Mouse (Mus musculus) frontal cortex, adult (tissue): Measurements from ENCODE around the gene Slc20a1.

ENCODE experiments used
- ATAC-seq: cut with Nextera tagmentation; 2 replicates; pipeline ENCODE4 v1.9.2; 2017; ENCODE audit warnings: mild to moderate bottlenecking, moderate library complexity, mixed read lengths; ENCODE audit not compliant: low TSS enrichment

Gene Slc20a1

DNA sequence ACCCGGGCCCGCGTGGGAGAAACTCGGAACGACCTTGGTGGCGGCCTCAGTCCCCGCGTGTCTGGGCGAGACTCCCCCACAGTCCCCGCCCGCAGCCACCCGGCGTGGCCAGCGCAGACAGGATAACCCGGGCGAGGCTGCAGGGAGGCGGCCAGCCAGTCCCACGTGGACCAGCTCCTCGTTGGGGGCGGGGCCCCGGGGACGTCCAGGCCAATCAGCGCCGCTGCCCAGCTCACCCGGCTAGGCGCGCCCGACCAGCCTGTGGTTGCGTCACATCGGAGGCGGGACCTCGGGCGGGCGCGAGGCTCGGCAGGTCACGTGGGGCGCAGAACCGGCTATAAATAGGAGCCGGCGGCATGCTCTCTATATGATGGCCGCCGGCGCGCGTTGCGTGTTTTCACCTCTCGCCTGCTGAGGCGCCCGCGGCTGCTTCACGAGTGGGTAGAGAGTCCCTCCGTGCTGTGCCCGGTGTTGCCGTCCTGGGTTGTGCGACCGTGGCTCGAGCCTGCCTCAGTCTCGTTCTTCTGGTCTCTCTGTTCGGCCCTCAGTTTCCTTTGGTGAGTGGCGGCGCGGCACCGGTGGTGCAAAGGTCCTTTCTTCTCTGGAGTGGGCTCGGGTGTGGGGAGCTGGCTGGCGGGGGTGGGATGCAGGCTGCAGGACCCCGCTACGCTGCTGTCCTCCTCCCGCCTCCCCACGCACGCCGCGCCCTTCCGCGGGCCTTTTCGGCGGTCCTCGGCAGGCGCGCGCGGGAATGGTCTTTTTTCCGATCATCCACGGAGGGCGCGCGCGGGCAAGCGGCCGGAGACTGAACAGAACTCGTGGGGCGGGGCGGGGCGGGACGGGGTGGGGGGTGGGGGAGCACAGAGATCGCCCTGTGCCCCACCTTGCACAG, at the start of gene Slc20a1:
Gene Slc20a1, plus strand, starts transcription at position 329 of the 892 bp plus-strand sequence.
- peak; percentile 92 for ATAC-seq

DNA sequence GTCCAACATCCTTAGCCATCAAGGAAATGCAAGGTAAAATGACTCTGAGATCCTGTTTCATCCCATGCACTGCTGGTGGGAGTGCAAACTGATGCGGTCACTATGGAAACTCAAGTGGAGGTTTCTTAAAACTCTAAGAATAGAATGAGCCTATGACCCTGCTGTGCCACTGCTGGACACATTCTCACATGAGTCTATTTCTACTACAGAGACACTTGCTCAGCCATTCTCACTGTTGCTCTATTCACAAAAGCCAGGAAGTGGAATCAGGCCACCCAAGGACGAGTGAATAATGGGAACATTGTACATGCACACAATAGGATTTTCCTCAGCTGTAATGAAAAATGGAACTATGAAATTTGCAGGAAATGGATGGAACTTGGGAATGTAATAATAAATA, 49.7 kb upstream of the Slc20a1 start:
- ATAC-seq, result no peak

DNA sequence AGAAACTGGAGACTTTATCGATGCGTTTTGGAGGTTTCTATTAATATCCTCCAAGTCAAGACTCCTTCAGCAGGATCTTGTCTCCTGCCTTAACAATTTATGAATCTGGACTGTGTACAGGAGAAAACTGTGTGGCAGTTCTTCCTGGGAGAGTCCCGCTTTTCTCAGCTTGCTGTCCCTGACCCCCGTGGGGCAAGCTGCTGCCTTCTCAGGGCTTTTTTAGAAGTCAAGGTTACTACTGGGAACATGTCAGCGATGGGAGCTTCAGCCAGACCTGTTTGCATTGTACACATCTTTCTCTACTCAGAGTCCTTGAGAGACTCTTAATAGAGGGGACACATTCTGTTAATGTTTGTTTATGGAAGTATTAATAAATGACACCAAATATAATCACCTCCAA, 48.2 kb upstream of the Slc20a1 start:
- no peak for ATAC-seq

DNA sequence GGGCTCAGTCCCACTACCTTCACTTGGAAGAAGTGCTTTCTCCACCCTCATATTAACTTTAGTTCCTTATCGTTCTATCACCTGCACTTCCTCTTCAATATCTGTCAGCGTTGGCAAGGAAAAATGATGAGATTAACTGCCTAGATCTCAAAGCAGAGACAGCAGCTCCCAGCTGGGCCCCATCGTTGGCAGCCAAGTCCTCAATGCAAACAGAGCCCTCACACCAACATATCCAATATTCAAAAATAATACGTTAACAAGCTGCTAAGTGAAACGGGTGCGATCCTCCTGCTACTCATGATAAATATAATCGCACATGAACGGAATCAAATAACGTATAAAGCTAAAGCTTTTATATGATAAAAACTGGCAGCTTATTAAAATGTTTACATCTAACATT, 47.5 kb upstream of the Slc20a1 start:
- ATAC-seq, result no peak

DNA sequence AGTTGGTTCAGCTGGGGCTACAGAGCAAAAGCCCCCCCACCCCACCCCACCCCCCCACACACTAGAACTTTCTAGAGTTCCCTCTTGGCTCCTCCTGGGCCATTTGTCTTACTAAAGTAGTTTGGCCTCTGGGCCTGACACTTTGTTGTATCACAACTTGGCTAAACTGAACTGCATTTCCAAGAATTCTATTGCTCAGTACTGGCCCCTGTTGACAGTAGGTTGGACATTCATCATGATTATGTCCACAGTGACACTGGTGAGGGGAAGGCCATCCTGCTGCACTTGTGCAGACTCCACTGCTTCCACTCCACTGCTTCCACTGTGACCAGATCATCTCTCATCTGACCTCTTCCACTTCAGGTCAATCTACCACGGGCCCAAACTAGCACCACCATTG, 45.8 kb upstream of the Slc20a1 start:
- no peak for ATAC-seq

DNA sequence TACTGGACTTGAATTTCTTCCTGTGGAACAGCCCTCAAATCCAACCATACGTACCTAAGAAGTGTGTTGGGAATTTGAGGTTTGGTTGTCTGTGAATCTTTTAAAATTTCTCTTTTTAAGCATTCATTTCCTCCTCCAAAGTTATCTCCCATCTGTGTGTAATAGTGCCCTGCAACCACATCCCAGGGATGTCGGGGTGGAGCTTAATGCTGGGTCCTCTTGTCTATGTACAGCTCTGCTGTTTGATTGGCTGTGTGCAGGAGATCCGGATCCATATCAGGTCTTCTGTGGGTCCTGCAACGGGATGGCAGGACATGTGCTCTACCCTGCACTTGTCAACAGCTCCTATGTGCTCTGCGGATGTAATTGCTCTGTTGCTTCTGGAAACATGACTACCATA, 33.7 kb upstream of the Slc20a1 start:
- ATAC-seq, result no peak

DNA sequence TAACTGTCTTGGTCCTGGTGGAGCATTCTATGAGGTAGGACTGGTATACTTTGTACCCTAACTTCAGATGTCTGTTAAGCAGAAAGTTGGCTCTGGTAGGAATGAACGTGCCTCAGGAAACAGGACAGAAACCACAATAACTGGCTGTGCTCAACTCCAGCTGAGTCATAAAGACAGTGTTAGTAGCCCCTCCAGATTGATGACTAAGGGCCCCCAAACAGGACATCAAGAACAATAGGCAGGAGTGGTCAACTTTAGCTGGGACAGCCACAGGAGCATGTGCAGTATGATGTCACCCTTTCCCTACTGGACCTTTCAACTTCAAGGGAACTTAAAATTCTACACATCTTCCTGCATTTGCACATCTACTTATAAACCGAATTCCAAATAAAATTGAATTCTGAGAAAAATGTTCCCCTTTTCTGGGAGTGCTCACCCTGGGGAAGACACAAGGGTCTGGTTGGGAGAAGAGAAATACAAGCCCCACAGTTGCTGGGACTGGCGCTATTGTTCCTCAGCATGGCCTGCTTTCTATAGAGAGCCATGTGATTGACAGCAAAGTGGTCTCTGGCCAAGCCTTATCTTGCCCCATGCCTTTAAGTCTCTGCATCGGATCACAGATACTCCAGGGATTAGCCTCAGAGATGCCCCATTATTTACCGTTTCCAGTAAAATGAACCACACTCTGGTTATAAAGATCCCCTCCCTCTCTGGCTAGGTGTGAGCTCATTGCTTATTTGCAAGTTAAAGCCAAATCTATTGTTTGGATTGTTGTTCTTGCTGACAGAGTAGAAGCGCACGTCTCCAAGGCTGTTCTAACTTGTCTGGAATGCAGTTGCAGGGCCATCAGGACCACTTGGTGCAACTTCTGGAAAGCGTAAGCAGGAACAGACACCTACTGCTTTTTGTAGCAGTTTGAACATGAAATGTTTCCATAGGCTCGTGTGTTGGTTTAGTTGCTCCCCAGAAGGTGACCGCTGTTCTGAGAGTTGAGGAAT, 31.8 kb upstream of the Slc20a1 start:
- no peak for ATAC-seq

DNA sequence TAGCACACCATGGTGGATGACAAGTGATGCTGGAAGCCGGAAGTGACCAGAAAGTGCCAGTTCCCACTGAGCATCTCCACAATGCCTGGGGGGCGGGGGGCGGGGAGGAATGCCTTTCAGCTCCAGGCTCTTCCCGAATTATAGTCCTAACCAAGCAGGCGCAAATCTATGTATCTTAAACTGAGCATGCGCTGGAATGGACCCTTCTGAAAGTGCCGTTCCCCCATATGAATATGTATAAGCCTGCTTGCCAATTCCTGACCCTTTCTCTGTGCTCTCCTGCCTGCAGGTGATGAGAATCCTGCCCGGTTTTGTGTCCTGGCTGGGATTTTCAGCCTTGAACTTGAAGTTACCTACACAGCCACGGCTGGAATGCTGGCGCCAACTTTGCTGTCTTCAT, 25.2 kb upstream of the Slc20a1 start:
- no peak for ATAC-seq

- ATAC-seq, result peak; percentile 95
These were observed 24.1 kb upstream of the Slc20a1 start for GRCm38 (mm10) chr2:129174474-129174873.

DNA sequence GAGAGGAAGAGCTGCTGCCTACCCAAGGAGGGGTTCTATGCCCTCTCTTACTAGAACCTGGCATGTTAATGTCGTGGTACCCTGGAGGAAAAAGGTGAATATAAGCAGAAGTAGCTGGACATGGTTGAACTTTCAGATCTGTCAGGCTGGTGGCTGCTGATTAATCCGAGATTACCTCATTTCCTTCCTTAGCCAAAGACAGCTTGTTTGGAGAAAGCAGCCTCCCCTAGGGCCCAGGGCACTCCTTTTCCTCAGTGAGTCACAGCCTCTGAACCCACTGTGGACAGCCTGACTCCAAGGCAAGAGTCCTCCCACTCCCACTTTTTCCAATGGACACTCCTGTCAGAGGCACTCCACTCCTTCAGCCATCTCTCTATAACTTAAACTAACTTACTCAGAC, 22.9 kb upstream of the Slc20a1 start:
- ATAC-seq, result no peak

- no peak for ATAC-seq
These were observed 21.7 kb upstream of the Slc20a1 start for GRCm38 (mm10) chr2:129176676-129177420.

DNA sequence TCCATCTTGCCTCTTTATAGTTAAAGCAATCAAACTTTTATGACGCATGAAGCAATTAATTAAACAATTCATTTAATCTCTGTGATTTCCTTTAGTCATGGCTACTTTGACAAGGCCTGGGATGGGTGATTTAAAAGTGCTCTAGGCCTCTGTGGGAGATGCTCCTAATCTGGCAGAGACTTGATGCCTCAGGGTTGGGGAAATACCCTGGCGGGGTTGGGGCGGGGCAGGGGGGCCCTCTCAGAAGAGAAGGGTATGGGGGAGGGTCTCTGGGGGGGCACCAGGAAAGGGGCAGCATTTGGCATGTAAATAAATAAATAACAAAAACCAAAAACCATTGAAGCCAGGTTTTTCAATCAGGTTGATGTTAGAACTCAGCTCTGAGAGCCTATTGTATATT, 20.9 kb upstream of the Slc20a1 start:
- ATAC-seq, result no peak

GRCm38 (mm10) chr2:129178182-129178908, 20.2 kb upstream of the Slc20a1 start:
- ATAC-seq, result no peak

DNA sequence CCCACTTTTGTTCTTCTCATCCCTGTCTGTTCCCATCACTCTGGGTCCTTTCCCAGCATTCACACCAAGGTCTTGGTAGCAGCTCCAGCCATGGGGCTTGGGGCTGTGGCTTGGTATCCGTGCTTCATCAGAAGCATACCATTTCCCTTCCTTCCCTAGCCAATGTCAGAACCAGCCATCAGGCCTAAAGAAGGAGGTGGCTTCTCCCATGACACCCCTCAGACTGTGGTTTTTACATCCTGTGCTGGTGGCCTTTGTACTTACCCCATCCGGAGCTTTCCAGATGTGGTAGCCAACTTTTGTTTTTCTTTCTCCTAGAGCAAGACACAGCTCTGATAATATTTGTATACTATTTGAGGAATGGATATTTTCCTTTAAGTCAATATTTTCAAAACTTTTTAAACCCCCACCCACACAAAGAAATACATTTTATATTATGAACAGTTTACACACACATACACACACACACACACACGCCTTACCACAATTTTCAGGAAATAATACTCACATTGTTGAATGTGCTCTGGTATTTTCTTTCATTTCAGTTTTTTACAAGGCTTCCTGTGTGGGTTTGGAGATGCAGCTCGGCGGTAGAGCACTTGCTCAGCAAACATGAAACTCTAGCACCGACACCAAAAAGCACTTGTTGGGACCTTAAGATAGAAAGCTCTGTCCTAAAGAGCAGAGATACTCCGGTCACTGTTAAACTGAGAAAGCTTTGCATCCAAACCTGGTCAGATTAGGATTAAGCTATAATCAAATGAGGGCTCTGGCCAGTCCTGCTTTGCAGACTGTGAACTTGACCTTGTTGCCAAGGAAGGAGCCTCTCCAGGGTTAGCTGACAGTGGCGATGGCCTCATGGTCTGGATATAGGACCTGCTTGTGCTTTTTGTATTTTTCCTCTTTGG, 18.4 kb upstream of the Slc20a1 start:
- no peak for ATAC-seq

DNA sequence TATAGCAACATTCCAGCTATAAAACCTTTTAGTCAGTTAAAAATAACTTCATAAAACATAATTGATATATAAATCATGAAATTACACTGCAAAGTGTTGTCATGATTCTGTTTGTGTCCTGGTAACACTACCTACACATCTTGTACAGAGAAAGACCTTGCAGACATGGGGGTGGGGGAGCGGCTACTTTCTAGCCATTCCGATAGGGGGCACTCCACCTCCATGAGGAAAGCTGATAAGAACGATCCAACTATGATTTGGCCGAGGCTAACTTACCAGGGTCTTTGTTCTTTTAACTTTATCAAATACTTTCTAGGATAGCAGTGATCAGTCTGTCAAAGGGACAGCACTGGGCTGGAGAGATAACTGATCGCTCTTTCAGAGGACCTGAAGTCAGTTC, 17.1 kb upstream of the Slc20a1 start:
- no peak for ATAC-seq

- no peak for ATAC-seq
These were observed 16.2 kb upstream of the Slc20a1 start for GRCm38 (mm10) chr2:129182412-129182811.

GRCm38 (mm10) chr2:129183561-129184031, 15.0 kb upstream of the Slc20a1 start:
- ATAC-seq, result peak; percentile 88

DNA sequence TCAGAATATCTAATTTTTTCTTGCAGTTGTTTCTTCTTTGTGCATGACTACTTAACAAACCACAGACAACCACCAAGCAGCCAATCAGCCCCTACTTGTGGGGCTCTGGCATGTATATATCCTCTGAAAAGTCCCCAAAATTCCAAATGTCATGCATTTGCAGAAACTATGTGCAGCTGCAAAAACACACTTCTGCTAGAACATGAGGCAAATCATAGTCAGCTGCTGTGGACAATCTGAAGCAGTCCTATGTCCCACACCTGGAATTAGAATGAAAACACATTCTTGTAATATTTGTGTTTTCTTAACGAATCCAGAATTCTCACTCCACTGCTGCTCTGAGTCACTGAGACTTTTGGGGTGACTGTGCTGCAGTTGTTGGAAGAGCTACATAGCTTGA, 13.7 kb upstream of the Slc20a1 start:
- ATAC-seq, result no peak

DNA sequence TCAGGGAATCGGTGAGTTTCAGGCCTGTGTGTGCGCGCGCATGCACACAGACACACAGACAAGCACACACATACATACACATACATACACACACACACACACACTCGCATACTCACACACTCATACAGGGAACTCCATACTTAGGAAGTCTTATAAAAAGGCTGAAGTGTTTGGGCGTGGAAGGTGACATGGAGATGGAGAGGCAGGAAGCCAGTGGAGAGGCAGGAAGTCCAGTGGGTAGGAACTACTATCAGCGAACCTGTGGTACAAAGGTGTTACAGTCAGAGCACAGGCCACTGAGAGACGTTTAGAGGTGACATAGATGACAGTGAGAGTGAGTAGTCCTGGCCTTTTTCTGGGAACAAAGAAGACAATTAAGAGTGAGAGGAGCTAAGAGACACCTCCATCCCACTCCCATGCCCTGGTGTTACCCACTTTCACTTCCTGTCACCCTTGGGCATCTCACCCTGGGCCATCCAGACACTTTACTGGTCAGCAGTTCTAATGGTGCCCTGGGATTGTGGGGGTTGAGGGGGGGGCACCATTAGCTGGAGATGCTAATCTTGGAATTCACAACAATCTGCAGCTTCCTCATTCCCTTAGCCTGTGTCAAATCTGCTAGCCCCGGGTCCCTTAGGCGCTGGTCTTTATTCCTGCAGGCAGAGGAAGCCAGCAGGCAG, 12.8 kb upstream of the Slc20a1 start:
- ATAC-seq, result no peak
